Mouse (Mus musculus) brain, embryonic 14.5 days (tissue): Measurements from ENCODE around the gene Neurl2.

Experiments
- CTCF ChIP-seq: fragments of 200-500 bp; IDR thresholded peaks from 2 replicates; pipeline ENCODE4 v1.5.1; 2012; ENCODE audit warnings: inconsistent platforms, mild to moderate bottlenecking, moderate library complexity, borderline replicate concordance; ENCODE audit not compliant: insufficient read depth, insufficient read length; ENCODE audit errors: extremely low read depth
- POLR2A ChIP-seq: fragments of 200-500 bp; IDR thresholded peaks from 2 replicates; pipeline ENCODE4 v1.6.1; 2012; ENCODE audit warnings: mild to moderate bottlenecking, inconsistent platforms, borderline replicate concordance; ENCODE audit not compliant: poor library complexity, insufficient read depth, insufficient read length, severe bottlenecking; ENCODE audit errors: extremely low read depth

DNA sequence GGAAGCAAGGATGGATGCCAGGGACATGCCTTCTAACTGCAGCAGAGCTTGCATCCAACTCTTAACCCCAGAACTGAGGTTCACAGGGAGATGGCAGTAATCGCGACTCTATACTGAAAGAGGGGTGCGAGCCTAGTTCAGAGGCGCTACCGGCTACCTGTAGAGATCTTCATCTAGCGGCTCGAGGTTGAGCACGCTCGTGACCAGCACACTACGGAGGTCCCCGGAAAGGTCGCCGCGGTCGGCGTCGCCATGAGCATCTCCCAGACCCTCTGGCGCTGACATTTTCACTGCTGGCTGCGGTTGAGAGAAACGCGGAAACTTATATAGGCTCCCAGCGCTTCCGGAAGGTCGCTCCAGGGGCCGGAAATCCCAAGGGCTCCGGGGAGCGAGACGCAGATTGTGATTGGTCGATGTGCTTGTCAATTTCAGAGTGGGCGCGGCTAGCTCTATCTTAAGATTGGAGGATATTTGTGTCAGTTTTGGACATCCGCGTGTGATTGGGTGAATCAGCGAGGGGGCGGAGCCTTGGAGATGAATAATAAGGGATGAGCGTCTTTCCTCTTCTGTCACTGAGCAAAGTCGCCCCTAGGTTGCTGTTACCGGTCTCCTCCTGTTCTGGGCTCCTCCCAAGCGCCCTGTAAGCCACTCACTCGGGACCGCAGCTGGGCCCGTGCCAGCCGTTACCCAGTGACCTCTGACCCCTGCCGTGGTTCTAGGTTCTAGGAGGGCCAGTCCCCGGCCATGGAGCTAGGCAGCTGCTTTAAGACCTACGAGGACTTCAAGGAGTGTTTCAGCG is 28.5 kb downstream of the Neurl2 start, which contains the start of the genes Acot8 and Zswim3:
- TF ChIP-seq CTCF: no peak
- peak; percentile 58; the same call in 1 of the 2 replicates for TF ChIP-seq POLR2A
